Mouse (Mus musculus) forelimb bud, embryonic 11.5 days (tissue): Measurements from ENCODE around the gene Efcab11.
"Not testable (repeated sequence)": the region's sequence is repeated elsewhere in the genome, so short reads cannot be mapped to it uniquely, and the experiment has no call there.

Experiments
- DNase-seq: peaks from one replicate; pipeline ENCODE4 v3.0.0-alpha.2; 2012; ENCODE audit warnings: low read depth, low spot score

Efcab11 gene

DNA sequence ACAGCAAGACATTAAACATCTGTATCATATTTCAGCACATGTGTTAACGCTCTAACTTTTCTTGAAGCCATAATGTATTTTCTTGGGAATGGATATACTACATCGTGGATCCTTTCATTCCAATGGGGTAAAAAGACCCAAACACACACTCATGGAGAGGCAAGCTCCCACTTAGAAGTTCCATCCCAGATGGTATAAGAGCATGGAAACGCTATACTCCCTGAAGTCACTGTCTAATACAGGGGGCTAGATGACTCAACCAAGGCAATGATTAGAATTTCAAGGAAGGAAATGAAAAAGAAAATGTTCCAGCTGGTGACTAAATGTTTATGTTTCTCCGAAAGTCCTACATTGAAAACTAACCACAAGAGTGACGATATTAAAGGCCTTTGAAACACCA is 76.3 kb downstream of the Efcab11 start:
- DNase-seq, result no peak

DNA sequence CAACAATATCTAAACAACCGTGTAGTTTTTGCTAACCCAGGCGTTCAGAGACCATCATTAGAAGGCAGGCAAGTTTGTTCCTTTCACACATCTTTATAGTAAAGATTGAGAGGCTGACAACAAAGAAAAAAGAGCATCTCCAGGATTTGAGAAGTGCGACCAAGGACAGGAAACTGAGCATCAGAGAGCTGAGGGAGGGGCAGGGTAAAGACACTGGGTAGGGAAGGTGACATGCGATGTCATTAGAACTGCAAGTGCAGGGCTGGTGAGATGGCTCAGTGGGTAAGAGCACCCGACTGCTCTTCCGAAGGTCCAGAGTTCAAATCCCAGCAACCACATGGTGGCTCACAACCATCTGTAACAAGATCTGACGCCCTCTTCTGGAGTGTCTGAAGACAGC is 77.5 kb downstream of the Efcab11 start:
- not testable (repeated sequence) for DNase-seq

DNA sequence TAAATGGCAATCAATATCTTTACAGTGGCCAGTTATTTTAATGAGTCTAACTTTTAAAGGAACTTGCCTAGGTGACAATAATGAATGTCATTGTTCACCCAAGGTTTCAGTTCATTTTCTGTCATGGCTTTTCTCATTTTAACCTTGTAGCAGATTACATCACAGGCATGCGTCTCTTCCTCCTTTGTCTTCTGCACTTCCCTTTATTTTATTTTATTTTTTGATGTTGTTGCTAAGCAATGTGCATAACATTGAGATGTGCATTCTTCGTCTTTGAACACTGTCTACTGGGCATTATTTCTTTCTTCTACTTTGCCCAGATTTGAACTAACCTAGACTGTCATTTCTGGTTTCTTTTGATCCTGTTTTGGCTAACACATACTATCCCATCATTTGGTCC is 88.3 kb downstream of the Efcab11 start:
- no peak for DNase-seq

DNA sequence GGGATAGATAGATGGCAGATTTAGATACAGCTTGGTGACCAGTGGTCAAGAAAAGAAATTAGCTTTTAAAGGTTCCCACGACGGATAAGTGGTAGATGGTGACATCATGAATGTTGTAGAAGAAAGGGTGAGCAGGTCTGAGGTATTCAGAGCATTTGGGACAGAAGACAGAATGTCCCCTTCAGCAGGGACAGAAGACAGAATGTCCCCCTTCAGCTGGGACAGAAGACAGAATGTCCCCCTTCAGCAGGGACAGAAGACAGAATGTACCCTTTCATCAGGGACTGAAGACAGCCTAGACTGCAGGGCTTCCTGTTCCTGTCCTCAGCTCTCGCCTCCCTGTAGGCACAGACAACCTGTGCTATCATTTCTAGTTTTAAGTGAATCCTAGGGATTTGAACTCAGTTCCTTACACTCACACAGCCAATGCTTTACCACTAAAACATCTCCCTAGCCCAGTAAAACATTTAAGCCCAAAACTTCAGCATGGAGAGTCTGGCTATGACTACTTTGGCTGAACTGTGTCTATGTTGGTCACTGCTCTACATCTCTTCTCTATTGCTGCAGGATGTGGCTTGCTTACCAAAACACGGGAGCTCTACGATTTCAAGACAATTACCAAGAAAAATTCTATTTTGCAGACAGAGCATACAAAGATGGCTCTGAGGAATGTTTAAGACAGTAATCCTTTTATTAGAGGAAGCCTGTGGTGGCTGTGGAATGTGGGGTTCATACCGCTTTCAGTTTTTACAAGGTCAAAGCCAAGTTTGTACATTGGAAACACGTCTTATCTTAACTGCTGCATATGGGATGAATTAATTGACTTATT is 89.2 kb downstream of the Efcab11 start:
- no peak for DNase-seq

DNA sequence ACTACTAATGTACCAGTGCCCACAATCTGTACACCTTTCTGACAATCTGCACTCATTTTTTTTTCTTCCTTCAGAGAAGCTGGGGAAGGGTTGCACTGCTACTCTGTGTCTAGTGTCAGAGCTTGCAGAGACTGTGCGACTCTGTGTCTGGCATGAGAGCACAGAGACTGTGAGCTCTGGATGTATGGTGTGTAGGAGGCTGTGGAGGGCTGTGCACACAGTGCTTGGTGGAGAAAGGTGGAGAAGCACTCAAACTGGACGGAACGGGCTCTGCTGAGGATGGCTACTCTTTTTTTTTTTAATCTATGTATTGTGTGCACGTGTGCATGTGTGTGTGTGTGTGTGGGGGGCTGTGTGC is 90.1 kb downstream of the Efcab11 start:
- no peak for DNase-seq

DNA sequence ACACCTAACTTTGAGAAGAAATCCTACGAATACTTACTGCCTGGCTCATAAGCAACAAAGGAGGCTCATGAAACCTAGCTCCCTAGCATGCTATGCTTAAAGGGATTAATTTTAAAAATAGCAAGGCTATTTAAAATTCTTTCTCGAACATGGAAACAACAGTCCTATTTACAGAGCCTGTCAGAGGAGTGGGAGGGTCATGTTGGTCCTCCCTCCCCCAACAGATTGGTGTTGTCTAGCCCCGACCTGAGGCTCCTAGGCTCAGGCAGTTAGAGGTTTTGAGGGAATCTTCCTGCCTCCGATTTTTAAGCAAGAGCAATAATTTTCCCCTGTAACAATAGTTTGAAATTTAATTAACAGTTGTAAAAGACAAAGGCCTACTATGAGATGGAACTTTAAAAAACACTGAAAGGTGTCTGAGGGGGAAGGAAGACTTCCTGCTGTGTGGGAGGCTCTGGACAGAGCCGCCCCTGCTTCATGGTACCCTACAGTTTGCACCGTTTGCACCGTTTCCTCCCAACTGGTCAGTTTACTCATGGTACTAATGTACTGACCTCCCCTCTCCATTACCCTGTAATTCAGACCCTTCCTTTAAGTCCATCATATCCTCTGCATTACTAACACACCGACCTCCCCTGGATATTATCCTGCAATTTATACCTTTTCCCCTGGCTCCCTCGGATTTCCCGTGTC is 90.6 kb downstream of the Efcab11 start:
- no peak for DNase-seq

DNA sequence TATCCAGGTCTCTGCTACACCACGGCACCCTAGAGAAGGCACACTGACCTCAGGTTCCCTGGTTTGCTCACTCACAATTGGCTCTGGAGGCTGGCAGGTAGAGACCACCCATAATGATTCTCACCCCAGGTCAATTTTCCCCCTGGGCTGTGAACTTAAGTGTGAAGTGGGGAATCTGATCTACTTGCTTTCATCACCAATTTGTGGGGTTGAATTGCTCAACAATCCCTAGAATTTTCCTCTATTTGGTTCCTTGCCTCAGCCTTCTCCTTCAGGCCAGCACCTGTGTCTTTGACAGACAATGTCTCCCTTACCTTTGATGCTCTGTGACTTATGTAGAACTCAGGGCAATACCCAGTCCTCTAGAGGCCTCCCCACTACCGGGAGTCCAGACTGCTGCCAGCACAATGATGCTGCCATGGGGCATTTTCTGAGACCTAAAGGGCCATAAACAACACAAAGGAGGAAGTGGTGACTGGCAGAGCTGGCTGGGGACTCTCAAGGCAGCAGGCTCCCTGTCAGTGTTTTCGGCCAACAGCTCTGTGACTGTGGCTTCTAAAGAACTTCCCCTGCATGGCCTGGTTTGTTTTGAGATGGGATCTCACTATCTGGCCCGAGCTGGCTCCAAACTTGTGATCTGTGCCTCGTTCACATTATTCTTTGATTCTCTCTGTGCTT is 94.8 kb downstream of the Efcab11 start:
- DNase-seq, result no peak

DNA sequence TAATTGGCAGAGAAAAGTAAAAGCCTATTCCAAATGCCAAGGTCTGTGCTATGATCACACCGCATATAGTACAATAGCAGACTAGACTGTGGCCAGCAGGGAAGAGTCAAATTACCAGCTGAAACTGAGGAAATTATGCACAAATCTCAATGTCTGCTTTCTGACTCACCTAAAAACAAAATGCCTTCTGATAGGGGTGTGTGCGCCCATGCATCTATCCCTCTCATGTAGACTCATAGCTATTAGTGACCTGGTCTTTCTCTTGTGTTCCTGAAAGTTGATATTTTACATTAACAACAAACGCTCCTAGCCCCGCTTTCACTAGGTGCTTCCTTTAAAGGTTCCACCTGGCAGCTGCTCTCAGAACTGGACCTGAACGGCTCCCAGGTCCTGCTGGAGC is 102.5 kb downstream of the Efcab11 start:
- no peak for DNase-seq

DNA sequence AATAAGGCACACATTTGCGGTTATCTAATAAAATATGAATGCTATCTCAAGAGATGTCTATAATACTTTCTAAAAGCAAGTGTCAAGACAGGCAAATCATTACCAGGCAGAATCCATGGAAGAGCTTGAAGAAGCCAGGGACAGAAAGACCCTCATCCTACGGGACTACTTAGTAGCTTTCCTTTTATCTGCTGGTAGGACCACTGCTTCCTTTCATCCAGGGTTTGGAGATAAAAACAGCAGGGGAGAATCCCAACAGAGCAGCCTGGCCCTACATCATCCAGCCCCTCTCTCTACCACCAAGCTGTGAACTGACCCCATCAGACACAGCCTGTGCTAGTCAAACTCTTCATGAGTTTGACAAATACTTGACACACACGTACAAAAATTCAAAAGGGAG is 103.8 kb downstream of the Efcab11 start:
- DNase-seq, result no peak

DNA sequence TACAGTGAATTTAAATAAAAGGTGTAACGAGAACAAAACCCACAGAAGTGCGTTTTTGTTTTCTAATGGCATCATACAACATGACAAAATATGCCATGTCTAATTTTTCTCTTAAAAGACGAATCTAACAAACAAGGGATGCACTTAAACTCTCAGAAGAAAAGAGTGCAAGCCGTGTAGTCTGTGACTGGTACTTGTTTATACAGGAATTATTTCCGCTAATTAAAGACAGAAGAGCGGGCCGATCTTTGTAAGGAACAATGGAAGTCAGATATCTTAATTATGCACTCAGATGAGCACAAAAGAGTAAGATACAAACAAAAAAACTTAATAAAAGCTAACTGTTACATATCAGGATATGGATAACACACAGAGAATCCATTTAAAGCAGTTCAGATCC is 104.3 kb downstream of the Efcab11 start:
- DNase-seq, result no peak

DNA sequence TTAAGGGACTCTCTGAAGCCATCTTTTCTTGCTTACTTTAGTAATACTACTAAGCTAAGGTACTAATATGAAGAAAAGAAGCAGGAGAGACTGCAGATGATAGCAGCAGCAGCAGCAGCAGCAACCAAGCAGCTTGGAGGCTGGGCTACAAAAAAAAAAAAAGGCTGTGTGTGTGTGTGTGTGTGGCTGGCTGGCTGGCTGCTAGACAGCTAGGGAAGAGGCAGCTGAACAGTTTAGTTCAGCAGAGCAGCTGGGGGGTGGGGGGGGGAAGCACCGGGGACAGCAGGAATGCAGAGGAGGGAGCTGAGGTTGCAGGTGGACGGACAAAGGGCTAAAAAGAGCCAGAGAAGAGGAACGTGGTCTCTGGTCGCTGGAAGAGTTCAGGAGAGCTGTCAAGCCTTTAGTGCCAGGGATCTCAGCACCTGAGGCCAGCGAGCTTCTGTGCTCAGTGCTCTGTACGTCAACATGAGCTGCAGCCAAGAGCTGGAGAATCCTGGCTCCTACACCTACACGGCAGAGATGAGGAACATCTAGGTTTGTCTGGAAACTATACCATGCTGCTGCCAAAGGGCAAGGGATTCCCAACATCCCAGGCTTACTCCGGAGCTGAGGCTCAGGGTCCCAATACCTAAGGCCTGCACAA is 107.6 kb downstream of the Efcab11 start:
- no peak for DNase-seq

DNA sequence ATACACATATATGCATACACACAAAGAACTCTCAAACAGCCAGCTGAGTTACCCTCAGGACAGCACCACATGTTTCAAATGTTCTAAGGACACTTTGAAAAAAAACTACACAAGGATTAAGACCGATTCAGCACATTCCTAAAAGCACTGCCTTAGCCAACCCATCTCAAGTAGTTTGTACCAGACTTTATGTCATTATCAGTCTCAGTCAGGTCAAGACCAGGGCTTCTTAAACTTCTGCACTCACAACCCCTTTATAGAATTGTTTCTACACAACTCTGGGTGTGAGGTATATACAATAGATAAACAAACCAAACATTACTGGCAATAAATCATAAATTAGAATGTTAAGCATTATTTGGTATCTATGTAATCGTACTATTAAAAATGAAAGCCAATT is 109.4 kb downstream of the Efcab11 start:
- no peak for DNase-seq

DNA sequence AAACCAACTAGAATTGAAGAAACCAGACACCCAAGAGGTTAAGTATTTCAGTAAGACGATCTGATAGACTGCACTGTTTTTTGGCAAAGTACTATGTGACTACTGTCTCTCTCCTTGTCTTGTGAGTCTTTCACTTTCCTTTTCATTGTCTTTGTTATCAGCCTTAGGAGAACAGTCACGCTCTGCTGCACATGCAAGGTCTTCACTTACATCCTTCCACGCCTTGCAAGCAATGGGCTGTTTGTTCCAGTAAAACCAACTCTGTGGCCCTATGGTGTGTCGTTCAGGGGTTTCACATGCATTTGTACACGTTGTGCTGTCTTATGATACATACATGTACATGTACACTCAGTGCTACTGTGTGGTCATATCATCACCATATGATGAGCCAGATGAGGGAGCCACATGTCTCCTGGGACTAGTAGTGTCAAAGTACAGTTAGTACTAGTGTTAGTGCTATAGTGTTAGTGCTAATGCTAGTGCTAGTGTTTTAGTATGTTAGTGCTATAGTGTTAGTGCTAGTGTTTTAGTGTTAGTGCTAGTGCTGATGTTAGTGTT is 110.5 kb downstream of the Efcab11 start:
- no peak for DNase-seq

DNA sequence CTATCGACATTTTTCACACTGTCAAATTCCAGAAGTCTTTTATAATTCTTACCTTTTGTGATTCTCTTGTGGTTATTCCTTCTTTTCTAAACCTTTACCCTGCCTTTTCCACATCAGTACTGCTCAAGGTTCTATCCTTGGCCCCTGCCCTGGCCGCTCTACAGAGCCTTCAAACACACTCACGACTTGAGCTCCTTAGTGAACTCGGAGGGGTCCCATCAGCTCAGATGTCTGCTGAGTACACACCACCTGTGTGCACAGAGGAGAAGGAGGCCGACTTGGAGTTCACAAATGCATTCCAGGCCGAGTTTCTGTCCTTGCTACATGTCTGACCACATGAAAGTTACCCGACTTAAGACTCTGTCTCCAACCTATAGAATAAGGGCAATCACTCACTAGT is 113.2 kb downstream of the Efcab11 start:
- DNase-seq, result no peak

DNA sequence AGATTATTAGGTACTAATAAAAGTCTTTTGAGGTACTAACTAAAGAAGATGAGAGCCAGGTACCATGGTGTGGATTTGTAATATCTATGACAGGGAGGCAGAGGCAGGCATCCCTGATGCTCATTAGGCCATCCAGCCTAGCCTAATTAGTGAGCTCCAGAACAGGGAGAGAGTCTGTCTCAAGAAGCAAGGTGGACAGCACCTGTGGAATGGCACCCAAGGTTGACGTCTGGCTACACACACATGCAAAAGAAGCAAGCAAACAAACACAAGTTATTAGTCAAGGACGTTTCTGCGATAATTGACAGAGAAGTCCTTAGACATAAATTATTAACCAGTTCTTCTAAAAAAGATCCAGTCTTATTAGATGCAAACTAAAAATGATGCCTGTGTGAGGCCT is 114.6 kb downstream of the Efcab11 start:
- DNase-seq, result no peak

DNA sequence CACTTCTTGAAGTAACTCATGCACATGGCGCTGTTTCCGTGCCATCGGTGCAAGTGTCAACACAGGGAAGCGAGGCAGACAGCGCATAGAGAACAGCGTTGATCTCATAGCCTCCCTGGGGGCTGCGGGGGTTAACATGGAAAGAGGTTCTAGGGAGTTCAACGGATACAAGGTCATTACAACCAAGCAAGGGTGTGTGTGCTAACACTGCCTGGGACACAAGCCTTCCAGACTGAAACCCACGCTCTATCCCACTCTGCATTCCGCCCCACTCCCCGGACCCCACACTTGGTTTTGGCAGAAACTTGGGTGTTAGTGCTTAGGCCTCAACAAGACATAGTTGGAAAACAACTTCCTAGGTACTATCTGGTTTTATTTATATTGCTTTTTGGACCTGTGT is 116.5 kb downstream of the Efcab11 start:
- DNase-seq, result no peak

DNA sequence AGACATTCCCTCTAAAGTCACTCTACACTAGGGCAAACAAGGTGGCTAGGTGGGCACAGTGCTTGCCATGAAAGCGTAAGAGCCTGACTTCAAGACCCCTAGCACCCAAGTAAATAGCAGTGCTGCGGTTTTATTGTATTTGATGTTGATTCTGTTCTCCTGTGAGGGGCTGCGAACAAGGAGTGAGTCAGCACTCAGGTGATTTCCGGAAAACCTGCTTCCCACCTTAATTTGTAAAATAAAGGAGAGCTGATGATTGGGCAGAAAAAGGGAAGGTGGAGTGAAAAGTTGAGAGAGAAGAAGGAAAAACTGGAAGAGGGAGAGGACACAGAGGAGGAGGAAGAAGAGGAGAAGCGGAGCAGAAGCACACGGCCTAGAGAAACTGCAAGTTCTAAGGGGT is 118.3 kb downstream of the Efcab11 start:
- DNase-seq, result no peak

DNA sequence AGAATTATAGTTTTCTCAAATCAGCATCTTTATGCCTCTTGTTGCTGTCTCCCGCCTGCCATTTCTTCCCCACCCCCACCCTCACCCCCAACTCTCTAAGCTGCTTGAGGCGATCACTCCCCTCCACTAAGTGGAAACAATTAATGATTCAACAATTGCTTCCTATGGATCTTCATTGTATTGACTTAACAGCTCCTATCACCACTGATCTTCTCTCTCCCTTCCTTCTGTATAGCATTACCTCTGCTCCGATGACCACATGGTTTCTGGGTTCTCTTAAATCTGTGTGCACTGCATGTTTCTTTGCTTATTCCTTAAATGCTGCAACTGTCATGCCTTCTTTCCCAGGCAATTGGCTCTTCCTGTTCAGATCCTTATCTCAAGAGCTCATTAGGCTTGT is 120.2 kb downstream of the Efcab11 start:
- no peak for DNase-seq

DNA sequence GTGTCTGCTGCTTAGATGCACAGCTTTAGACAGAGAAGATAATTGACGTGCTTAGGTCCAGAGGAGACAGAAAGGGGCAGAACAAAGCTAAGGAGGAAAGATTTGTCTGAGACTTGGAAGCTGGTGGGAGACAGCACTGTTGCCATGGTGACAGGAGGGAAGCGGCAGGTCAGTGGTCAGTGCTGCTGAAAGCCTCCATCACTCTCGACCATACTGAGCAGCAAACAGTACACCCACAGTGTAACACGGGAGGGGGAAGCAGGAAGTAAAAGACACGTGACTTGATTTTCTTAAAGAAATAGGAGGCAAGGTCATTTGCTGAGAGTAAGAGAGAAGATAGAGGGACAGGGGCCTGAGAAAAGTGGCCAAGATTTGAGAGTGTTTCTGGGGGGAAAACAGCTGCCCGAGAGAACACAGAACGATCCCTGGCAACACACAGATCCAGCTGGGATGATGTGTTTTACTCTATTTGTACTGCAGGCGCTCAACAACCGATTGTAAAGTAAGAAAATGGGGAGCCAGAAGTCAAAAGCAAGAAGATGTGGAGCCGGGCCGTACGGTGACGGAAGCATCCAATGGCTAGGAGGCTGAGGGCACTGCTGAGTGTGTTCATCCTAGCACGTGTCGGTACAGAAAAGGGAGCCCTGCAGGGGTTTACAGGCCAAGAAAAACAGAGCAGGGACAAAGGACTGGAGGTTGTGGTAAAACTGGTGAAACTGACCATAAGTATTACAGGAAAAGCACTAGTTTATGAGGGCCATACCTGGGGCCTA is 126.3 kb downstream of the Efcab11 start:
- no peak for DNase-seq

DNA sequence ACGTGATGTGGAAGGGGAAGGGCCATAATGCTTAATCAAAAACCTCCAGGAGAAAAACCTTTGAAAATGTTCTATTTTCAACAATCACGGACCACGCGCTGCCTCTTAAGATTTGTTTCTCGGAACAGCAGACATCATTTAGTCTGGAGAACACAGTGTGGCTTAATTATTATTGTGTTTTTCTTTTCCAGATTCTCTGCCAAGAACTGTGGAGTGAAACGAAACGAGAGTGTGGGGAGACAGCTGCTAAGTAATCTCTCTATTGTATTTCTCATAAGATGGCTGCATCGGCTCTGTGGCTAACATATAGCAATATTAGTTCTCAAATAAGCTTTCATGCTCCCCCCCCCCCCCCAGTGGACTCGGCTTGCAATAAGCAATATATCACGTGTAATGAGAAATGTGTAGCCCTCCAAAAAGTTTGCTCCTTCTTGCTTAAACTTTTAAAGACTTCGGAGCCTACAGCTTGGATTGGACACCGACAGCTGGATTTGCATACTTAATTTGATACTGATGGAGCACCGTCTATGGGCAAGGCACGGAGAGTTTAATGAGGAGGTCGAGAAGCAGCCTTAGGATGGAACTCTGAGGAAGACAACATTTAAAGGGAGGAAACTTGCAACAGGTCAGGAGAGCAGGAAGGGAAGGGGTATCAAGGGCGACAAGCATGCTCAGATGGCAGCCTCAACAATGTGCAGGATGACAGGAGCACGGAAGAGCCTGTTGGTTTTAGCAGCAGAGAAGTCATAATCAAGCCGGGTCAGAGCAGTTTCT is 127.1 kb downstream of the Efcab11 start:
- no peak for DNase-seq
